Mouse (Mus musculus): ENCODE measurements around the gene B3gat1.

Gene B3gat1

DNA sequence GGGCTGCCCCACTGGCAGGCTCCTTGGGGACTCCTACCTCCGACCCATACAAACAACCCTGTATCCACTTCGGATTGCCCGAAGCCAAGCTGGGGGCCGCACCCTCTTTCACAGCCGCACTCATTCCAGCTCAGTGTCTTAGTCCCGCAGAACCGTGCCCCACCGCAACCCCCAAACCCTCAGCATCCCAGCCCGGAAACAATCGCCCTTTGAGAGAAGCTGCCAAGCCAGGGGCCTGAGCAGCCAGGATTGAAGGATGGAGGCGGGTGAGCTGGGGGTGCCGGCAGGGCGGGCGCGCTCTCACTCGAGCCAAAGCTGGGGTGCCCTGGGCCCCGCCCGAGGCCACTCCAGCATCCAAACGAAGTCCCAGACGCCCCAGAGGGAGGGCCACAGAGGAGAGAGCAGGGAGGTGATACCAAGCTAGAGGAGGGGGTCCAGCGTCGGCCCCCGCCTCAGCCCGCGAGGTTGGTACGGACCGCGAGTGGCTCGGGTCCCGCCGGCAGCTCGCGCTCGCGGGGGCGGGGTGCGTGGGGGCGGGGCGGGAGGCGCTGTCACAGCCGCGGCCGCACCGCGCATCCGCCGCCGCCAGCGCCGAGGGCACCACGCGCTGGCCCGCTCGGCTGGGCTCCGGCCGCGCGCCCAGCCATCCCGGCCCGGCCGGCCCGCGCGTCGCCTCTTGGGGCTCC, at the start of gene B3gat1:
Gene B3gat1, plus strand, starts transcription at position 523 of the 686 bp plus-strand sequence.
- DNase-seq (ENCODE audit: low read depth, low spot score) = no peak

DNA sequence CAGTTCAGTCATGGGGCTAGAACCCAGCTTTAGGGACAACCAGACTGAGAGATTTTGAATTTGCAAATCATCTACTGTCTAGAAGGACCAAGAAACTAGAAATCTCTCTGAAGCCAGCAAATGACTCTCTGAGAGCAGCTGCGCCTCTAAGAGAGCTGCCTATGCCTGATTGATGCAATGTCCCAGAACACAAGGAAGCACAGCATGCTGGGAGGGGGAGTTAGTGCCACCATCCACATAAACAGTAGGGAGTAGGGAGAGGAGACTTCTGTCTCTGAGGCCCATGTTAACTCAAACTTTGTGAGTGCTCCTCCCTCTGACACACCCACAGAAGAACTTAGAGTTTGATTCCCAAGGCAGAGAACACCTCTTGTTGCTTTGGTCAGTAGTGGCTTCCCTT, 44.4 kb upstream of the B3gat1 start:
- DNase-seq (ENCODE audit: low read depth, low spot score) = no peak

DNA sequence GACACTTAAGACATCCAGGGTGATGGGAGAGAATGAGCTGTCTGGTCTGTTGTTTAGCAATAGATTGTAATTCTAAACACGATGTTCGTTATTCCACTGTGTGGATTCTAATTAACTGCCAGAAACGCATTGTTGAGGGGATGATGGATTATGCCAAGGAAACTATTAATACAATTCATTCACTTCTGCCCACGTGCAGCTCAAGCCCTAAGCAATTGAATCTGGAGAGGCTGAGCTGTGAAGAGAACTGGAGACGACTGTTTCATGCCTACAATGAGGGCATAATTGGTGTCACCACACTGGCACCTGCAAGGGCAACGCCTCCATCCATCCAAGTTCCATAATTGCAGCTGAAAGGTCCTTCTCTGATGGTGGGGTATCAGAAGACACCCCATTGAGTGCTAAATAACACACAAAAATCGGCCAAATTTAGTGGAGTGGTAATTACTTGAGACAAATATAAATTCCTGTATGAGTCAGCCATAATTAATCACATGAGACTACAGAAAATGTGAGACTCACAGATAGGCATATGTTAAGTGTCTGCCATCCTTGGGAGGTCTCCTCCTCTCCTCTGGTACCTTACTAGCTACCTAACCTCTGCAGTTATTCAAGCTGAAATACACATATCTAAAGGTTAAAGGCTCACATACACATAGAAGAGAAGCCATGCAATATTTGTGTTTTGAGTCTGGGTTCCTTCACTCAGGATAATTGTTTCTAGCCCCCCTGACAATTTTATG, 43.4 kb upstream of the B3gat1 start:
- no peak for DNase-seq (ENCODE audit: low read depth, low spot score)

DNA sequence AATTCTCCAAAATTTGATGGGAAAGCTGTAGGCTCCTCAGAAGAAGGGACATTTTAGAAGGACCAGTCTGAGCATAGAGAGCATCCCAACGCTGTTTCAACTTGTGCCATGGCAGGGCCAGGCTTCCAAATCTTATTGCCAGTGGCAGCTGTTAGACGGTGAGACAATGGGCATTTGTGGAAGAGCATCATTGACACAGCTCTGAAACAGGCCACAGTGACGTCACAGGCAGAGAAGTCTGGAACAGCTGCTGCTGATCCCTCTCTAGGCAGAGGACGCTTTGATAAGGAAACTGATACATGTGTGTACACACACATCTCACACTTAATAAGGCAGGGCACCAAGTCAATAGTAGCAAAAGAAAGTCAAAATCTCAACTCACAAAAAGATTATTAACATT, 40.9 kb upstream of the B3gat1 start:
- no peak for DNase-seq (ENCODE audit: low read depth, low spot score)

DNA sequence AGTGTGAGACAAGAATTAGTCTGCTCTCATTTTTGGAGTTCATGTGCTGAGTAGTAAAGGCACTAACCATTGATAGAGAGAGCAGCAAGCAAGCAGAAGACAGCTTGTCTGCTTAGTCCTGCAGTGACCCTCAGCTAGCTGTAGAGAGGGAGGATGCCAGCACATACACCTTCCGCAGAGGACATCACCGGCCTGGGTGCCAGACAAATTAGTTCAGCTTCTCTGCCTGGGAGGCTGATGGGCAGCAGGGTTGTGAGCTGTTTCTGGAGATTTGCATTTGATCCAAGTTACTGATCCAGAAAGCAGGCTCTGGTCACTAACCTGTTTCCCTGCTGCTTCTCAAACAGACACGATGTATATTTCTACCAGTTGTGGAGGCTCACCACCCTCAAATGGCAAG, 38.9 kb upstream of the B3gat1 start:
- DNase-seq (ENCODE audit: low read depth, low spot score) = no peak

DNA sequence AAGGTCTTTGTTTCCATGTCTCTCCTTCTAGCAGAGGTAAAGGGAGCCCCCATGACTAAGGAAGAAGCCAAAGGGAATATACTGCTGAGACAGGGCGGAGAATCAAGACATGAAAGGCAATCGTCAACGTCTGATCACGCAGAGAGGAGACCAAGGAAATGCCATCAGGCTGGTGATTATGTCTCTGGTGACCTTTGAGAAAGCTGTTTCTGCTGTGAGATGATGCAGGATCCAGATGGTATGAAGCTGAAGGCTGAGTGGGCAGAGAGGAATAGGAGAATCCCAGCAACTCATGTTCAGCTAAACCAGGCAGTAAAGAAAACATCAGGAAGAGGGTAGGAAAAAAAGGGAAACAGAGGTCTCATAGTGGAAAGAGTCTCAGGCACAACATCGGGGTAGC, 38.4 kb upstream of the B3gat1 start:
- no peak for DNase-seq (ENCODE audit: low read depth, low spot score)

DNA sequence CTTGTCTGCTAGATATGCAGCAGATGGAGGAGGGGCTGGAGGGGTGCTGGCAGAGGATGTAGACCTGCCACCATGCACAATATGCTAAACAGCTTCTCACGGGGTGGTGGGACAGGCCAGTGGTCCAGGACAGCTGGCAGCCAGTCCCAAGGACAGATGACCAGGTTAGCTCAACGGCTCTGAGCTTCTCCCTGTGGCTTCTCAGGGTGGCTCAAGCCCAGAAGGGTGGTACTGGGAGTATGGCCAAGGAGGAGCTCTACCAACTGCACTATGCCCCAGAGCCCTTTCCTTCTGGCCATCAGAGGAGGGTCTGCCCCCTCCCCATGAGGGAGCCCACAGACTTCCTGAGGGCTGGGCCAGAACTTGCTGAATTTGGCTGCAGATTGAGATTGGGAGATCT, 35.2 kb upstream of the B3gat1 start:
- DNase-seq (ENCODE audit: low read depth, low spot score) = no peak

DNA sequence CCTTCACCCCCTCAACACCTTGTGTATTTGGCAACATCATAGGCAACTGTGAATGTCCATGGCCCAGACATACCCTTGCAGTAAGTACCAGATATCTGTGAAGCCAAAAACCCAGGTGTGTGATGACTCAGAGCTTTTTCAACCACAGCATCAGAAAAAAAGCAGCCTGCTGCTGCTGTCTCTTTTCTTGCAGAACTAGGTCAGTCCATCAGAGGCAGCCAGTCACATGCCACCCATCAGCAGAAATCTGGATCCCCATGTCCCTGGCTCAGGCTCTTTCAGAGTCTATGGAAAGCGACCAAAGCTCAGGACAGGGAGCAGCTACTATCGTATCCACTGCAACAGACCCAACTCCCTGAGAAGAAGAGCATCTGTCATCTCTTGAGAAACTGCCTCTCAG, 33.2 kb upstream of the B3gat1 start:
- DNase-seq (ENCODE audit: low read depth, low spot score) = no peak

DNA sequence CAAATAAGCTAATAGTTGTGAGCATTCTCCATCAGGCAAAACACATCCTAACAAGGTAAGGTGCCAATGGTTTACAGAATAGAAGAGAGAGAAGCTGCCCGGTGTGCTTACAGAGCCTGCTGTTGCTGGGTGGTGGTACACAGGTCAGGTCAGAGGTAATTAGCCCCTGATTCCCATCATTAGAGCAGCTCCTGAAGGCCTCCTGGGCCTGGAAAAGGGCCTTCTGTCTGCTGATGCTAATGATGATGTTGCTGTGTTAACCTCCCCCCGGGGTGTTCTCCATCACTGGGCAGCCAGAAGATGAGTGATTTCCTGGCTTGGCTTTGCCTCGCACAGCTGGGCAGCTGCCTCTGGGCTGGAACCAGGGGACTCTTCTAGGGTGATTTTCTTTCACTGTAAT, 15.1 kb upstream of the B3gat1 start:
- DNase-seq (ENCODE audit: low read depth, low spot score) = no peak

DNA sequence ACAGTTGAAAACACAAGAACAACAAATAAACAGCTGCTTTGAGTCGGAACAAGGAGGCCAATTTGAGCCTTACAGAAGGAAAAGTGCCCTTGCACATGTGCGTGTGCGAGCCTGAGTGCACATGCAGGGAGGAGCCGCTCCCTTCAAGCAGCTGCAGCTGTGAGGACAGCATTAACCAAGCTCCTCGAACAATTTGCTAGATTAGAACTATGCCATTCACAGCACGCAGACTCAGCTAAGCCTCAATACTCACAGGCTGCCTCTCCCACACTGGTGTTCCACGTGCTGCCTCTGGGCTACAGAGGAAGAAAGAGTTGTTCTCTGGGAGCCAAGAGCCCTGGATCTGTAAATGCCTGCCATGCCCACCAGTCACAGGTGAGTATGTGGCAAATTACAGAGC, 11.8 kb upstream of the B3gat1 start:
- DNase-seq (ENCODE audit: low read depth, low spot score) = no peak

DNA sequence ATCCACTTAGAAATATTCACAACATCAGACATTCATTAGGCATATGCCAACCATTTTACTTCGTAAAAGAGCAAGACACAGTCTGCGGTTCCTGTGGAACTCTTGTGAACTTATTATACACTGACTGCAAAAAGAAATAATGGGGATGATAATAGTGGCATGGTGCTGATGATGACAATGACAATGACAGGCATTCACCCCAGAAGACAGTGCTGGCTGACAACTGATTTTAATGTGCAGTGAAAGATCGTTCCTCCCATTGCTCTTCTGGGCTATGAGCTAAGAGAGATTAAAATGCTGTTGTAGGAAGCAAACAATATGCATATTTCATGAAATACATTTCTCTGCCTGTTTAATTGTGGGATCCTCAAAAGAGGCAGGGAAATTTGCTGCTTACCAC, 7.8 kb upstream of the B3gat1 start:
- DNase-seq (ENCODE audit: low read depth, low spot score) = no peak

DNA sequence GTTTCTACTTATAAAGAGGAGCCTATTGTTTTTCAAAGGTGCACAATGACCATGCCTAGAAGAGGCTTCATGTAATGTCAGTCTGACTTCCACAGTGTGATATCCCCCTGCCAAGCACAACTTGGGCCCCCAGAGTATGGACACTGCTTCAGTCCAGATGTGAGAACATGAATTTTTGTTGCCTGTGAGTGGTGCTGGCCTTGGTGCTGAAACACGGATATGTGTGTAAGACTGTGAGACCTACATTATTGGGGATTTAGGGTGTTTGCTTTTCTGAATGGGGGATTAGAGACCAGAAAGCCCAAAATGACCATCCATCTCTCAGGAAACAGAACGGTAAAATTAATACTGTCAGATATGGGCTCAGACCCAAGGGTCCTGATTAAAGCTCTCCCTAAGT, 6.1 kb upstream of the B3gat1 start:
- no peak for DNase-seq (ENCODE audit: low read depth, low spot score)

DNA sequence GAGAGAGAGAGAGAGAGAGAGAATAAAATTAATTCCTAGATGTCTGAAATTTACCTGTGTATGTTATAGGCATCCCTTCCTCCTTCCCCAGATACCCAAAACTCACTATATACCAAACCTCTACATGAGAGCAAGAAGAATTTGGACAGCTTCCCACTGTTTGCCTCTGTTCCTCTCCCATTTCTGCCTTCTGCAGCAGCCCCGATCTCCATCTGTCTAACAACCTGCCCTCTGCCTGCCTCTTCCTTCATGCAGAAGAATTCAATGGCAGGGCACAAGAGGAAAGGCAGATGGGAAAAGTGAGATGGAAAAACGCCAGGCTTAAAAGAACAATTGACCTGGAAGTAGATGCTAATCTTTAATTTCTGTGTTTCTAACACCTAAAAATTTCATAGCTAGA, 5.0 kb upstream of the B3gat1 start:
- DNase-seq (ENCODE audit: low read depth, low spot score) = no peak

DNA sequence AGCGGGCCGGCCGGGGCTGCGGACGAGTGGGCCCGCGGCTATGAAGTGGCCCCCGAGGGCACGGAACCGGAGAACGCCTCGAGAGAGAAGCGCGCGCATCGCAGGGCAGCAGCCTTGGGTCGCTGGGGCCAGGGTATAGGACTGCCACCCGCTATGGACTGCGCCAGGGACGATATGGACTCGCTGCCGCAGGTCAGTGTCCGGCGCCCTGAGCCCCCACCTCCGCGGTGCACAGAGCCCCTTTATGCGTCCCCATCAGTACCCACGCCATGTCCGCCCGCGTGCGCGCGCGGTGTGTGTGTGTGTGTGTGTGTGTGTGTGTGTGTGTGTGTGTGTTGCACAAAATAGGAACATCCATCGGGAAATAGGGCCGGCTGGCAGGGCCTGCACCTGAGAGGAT, 458 bp downstream of the B3gat1 start:
- DNase-seq (ENCODE audit: low read depth, low spot score) = no peak

DNA sequence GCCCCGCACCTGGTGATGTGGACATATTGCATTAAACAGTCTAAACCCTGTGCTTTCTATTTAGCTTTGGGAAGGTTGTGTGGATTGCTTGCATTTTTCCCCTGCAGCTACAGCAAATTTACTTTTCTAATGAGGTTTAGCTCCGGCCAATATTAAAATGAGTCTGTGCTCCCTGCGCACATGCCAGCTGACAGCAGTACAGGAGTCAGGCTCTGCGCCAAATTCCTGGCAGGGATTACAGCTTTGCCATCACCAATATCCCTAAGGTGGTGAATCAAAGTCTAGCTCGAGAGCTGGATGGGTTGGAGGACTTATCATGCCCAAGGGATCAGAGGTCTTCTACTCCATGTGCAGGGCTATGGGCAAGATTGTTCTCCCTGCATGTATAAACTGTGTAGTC, 3.6 kb downstream of the B3gat1 start:
- DNase-seq (ENCODE audit: low read depth, low spot score) = no peak

DNA sequence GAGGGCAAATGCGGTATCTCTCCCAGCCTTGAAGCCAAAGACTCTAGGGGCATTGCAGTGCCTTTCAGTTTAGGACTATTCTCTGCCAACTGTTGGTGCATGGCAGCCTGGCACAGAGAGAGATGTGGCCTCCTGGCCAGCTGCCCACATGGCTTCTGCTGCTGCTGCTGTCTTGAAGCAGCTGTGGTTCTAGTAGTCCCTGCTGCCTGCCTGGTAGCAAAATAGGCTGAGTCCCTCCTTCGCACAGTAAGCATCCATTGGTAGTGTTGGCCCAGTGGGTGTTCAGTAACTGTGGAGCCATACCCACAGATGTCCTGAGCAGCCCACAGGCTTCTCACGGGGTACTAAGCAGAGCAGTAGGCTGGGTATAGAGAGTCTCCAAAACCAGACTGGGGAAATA, 9.3 kb downstream of the B3gat1 start:
- no peak for DNase-seq (ENCODE audit: low read depth, low spot score)

DNA sequence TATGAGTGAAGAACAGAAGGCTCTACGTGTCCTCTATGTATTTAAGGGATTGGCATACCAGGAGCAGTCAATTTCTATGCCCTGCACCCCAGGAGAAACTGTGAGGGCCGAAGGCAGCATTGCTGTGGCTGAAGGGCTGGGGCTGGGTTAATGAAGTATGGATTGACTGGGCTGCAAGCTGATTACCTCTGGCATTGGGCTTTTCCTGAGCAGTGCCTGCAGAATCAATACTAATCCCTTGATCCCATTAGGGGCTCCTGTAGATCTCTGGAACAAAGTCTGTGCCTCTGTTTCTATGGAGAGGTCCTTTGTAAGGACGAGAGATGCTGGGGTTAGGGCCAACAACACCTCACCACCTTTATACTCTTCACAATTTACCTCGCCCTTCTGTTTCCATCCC, 13.6 kb downstream of the B3gat1 start:
- no peak for DNase-seq (ENCODE audit: low read depth, low spot score)

DNA sequence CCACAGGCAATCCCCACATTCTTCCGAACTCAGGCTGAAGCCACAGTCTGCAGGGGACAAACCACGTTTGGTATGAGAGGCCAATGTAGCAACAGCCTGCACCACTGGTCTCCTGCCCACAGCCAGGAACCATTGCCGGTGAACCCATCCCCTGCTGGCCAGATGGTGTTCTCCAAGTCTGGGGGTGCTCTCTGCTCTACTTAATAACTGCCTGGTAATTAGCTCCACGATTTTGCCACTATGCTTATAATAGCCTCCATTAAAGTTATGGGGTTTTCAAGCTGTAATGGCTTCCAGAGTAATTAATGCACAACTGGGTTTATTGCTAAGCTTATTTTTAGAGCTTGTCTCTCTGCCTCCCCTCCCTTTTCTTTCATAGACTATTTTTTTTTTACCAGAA, 15.4 kb downstream of the B3gat1 start:
- DNase-seq (ENCODE audit: low read depth, low spot score) = no peak

DNA sequence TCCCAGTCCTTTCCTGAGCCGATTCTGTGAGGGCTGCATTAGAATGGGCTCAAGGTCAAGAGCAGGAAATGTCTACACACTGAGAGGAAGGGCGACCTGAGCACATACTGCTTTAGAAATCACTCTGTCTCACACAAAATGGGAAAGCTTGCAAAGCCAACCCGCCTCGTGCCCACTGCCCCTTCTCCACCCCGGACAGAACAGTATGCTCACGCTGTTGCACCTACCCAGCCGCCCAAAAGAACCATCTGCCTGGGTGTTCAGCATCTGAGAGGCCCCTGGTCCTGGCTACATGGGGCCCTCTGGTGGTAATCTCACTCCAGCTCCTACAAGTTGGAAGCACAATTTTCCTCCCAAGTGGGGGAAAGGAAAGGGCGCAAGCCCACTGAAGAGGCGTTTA, 26.6 kb downstream of the B3gat1 start:
- peak; percentile 36 for DNase-seq (ENCODE audit: low read depth, low spot score)

DNA sequence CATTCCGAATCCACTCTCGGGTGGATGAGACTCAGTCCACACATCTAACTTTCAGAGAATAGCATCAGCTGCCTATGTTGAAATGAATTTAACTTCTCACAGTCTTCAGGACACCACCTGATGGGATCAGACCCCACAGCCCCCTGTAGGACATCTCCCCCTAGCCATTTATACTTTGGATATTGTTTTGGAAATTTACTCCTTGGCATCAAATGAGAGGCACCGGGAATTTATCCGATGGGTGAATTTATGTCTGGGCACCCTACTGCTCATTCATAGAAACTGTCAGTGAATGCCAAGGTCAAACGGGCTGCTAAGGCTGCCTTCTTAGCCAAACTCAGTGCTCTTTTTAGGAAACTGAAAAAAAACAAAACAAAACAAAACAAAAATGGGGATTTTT, 27.0 kb downstream of the B3gat1 start:
- DNase-seq (ENCODE audit: low read depth, low spot score) = no peak

DNA sequence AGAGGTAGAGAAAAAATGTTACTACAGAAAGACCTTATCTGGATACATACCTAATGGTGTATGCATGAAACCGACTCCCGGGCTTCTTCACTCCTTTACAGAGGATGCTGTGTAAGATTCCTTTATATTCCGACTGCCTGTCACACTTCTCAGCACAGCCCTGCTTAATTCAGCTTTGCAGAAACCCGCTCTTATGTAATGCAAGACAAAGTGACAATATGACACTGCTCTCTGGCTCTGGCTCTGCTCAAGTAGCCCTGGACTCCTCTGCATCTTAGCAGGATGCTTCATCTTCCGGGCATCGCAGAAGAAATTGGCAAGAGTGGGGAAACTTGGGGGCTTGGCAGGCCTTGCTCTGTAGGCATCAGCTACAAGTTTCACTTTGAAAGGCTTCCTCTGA, 28.9 kb downstream of the B3gat1 start:
- no peak for DNase-seq (ENCODE audit: low read depth, low spot score)

DNA sequence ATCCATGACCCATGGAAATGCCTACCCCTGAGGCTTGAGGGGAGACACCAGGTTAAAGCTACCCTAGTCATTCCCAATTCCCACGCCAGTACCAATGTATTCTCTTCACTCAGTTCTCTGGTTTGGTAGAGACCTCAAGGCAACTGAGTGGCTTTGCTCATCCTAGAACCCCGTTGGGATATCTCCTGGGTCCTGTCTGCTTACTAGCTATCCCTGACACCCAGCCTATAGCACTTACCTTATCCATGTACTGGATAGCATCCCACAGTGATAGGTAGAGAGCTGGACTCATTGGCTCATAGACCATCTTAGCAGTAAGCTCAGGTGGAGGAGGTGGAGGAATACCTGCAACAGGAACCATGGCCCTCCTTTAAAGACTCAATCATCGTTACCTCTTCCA, 34.7 kb downstream of the B3gat1 start:
- no peak for DNase-seq (ENCODE audit: low read depth, low spot score)

DNA sequence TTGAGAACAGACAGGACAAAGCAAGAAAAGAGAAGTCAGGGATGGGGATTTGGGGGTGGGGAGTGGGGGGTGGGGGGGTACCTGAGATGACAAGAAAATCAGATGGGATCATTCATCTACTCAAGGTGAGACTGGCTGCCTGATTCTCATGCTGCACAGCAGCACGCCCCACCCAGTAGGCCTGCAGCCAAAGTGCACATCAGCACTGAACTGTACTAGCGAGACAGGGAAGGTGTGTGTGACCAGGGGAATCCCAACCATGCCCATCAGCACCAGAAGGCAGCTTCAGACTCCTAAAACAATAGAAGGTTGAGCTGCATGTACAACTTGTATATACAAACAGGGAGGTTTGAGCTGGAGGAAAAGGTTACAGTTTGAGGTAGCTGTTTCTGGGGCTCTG, 42.2 kb downstream of the B3gat1 start:
- no peak for DNase-seq (ENCODE audit: low read depth, low spot score)

All from brain, embryonic 18.5 days (tissue).